Mouse (Mus musculus) cerebellum, adult 11-12 months (tissue): ENCODE measurements around the gene Nup210l.

Source experiments
- DNase-seq: peaks from one replicate; pipeline ENCODE4 v3.0.0; 2022

The Nup210l gene

DNA sequence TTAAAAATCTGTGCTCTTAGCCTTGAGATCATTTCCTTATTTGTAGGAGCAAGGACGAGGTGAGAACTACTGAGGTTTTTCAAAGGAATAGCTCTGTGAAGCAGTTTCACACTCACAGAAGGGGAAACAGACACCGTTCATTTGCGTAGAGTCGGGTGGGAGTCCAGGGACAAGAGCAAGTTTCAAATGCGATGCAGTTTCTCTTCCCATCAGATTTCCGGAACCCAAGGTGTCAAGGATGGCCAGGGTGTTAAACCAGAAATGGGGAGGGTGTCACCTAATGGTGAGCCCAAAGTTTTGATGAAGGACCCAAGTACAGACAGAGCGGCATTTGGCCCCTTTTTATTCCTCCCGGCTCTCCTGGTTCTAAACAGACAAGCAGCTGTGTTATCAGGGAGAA, 127.1 kb downstream of the Nup210l start:
- DNase-seq, result no peak

DNA sequence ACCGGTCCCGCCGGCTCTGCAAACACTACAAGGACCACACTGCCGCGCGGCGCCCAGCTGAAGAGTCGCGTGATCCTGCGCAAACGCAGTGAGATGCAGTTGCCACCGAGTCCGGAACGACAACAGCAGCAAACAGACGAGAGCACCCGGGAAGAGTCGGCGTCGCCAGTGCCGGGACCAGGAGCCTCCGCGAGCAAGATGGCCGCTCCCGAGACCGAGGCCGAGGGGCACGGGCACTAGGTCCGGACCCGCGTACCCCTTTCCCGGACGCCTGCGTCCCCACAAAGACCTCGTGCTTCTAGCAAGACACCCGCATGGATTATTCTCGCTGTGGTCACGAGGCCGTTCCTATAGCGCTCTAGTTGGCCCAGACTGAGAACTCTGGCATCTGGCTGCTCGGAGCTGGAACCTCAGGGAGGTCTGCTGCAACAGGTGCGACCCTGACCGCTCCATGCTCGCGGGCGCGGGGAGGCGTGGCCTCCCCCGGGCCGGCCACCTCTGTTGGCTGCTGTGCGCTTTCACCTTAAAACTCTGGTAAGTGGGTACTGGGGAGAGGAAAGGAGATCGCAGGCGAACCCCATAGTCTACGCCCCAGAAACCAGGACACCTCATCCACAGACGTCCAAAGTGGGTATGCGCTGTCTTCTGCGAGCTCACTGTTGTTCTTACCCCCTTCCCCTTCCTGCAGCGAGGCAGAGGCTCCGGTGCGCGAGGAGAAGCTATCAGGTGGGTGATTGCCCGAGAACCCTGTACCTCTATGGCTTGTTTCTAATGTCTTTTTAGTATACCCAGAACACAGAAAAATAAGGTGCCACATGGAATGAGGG, 127.8 kb downstream of the Nup210l start, which contains the start of gene Jtb:
Jtb (plus strand) TSS at position 91 of the 827 bp plus-strand sequence.
- DNase-seq, result peak; percentile 93

GRCm38 (mm10) chr3:90241251-90241650, 137.3 kb downstream of the Nup210l start:
- DNase-seq, result no peak

- no peak for DNase-seq
Observed at GRCm38 (mm10) chr3:90241669-90242358, 137.9 kb downstream of the Nup210l start.

DNA sequence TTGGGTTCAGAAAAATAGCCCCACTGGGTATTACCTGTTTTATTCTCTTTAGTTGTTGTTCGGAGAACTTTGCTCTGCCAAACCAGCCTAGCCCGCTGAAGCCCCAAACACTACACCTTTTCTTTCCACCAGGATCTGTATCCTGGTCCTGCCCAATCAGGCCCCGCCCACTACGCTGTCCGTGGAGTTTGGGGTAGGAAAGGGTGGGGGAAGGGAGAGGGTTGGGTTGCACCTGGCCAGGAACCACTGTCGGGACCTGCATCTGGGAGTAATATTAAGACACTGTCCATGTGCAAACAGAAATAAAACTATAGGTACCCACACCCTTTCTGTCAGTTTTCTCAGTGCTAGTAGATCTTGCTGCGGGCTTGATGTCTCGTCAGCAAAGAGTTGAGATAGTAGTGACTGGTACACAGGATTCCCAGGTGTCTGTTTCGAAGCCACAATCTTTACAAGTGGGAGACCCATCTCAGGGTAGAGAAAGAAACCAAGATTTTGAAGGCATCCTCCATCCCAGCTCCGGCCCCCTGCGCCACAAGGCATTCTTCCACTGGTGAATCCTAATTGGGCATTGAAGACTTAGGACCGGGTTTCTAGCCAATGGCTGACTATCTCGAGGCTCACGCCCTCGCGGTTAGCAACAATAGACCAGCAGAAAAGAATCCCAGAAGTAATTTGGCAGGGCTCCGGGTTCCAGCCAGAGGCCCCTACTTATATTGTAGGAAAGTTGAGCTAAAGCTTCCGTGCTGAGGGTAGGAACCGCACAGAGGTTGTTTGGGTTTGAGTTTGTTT, 139.2 kb downstream of the Nup210l start, which contains the start of gene Creb3l4:
Creb3l4 (minus strand) TSS at position 529 of the 792 bp plus-strand sequence.
- no peak for DNase-seq

- DNase-seq, result no peak
Observed at GRCm38 (mm10) chr3:90245406-90245805, 141.5 kb downstream of the Nup210l start.

GRCm38 (mm10) chr3:90247630-90247959, 143.7 kb downstream of the Nup210l start:
- no peak for DNase-seq

DNA sequence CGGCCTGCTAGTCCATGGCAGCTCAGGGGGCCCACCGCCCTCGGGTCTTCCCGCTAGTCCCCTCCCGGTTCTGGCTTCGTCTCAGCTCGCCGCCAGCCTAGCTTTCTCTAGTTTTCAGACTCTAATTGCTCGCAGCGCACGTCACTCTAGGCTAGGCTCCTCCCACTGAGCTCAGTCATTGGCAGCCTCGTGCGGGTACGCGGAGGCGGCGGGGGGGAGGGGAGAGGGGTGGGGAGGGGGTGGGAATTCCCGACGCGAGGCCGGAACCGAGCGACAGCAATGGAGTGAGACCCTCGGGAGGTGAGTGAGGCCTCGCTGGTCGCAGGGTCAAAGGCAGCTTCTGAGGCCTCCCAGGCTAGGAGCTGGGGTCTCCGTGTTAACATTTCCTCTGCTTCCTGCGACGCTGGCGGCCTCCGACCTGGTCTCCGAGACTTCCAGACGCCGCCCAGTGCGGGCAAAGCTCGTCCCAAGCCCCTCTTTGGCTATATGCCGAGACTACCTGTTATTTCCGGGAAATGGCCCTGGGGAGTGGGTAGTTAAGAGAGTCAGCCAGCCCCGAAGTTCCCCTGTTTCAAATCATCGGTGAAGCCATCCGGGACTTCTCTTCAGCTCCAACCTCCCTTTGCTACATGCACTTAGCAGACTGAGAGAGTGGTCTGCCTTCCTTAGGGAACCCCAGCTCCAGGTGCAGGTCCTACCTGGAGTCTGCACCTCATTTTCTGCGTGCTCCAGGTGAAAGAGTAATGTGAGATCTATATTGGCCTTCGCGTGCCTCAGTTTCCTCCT, 144.2 kb downstream of the Nup210l start, which contains the start of gene Slc39a1:
Slc39a1 (plus strand) TSS at position 213 of the 786 bp plus-strand sequence.
- peak; percentile 91 for DNase-seq

DNA sequence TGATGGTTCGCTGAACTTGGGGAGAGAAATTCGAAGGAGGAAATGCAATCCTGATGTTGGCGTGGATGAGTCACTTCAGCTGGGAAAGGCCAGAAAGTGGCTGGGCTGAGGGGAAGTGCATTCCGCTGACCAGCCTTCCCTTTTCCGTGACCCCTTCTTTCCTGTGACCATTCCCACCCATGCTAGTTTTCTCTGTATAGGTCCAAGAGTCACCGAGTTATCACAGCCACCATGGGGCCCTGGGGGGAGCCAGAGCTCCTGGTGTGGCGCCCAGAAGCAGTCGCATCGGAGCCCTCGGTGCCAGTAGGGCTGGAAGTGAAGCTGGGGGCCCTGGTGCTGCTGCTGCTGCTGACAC, 144.8 kb downstream of the Nup210l start:
- DNase-seq, result peak; percentile 57

DNA sequence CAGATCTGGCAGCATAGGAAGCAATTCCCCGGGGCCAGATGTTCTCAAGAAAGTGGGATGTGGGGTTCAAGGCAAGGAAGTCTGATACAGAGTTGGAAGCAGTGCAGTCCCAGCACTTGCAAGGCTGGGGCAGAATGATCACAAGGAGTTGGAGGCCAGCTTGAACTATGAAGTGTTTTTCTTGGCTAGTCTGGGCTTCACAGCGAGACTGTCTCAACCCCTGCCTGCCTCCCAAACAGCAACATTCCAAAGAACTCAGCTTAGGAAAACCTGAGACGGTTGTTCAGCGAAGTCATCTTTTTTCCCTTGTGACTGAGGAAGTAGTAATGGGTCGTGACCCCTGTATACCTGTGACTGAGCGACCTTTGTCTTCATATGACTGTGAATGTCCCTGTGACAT, 146.9 kb downstream of the Nup210l start:
- no peak for DNase-seq

DNA sequence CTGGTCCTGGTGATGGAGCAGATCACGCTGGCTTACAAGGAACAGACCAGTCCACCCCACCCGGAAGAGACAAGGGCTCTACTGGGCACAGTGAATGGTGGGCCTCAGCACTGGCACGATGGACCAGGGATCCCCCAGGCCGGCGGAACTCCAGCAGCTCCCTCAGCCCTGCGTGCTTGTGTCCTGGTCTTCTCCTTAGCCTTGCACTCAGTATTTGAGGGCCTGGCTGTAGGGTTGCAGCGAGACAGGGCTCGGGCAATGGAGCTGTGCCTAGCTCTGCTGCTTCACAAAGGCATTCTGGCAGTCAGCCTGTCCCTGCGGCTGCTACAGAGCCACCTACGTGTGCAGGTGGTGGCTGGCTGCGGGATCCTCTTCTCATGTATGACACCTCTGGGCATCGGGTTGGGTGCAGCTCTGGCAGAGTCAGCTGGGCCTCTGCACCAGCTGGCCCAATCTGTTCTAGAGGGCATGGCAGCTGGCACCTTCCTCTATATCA, 147.8 kb downstream of the Nup210l start:
- DNase-seq, result peak; percentile 47

DNA sequence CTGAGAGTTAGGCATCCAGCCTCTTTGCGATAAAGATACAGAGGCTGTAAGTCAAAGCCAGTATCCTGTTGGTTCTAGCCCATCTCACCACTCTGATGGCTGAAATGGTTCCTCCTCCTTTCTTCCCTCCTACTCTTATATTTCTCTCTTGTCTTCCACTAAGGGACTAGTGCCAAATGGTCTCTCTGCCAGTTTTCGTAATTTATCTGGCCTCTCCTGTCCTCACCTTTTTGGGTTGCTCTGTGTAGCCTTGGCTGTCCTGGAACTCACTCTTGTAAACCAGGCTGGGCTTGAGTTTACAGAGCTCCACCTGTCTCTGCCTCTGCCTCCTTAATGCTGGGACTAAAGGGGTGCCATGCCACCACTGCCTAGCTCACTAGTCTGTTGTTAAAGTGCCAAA, 148.7 kb downstream of the Nup210l start:
- DNase-seq, result peak; percentile 62

DNA sequence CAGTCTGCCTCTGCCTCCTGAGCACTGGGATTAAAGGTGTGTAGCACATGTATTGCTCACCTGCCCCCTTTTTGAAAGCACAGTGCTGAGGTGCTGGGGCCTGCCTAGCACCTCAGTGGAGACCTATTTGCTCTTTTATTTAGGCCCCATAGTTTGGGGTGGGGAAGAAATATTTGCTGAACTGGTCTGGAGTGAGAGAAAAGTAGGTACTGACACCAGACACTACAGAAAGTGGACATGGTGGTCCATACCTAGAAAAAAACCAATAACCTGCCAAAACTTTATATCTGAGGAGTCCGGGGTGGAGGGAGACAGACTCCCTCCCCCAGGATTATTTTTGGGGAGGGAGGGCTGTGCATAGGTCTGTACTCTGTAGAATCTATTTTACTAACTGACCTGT, 149.2 kb downstream of the Nup210l start:
- DNase-seq, result peak; percentile 43

- peak; percentile 98 for DNase-seq
Observed at GRCm38 (mm10) chr3:90253653-90254418, 149.9 kb downstream of the Nup210l start, which contains the start of gene Crtc2. TSS of gene Crtc2 (plus strand) at chr3:90254163.

GRCm38 (mm10) chr3:90254419-90255193, 150.7 kb downstream of the Nup210l start:
- DNase-seq, result no peak

DNA sequence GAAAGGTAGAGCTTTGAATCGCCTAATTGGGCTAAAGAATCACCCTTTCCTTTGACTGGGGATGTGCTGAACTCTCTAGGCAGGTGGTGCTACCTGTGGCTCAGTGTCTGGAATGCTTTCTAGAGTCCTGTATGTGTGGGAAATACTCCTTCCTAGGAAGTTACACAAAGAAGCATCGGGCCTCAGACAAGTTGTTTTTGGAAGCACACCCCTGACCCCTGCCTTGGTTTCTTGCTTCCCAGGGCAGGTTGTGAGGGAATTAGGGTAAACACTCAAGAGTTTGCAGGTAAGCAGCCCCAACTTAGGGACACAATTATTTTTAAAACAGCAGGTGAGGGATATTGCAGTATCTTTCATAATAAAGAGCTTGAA, 151.2 kb downstream of the Nup210l start:
- peak; percentile 42 for DNase-seq

DNA sequence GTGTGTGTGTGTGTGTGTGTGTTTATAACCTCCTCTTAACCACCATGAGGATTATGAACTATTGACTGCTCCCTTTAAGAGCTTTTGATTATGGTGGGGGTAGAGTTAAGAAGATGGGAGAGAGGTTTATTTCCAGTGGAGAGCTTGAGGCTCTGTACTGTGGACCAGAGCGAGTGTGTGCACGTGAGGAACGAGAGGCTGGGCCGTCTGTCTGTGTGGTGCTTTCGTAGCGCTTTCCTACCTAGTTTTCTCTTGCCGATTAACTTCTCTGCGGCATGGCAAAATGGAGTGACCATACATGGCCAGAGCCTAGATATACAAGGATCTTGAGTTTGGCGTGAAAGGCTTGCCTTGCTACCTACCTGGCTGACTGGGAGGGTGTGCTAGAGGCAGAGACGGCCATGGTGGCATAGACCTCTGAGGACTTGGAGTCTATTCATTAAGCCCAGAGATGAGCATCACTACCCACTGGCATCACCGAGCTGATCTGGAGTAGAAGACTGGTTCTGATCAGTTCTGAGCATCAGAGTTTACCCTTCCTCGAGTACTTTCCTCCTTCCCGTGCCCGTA, 151.9 kb downstream of the Nup210l start:
- peak; percentile 40 for DNase-seq

DNA sequence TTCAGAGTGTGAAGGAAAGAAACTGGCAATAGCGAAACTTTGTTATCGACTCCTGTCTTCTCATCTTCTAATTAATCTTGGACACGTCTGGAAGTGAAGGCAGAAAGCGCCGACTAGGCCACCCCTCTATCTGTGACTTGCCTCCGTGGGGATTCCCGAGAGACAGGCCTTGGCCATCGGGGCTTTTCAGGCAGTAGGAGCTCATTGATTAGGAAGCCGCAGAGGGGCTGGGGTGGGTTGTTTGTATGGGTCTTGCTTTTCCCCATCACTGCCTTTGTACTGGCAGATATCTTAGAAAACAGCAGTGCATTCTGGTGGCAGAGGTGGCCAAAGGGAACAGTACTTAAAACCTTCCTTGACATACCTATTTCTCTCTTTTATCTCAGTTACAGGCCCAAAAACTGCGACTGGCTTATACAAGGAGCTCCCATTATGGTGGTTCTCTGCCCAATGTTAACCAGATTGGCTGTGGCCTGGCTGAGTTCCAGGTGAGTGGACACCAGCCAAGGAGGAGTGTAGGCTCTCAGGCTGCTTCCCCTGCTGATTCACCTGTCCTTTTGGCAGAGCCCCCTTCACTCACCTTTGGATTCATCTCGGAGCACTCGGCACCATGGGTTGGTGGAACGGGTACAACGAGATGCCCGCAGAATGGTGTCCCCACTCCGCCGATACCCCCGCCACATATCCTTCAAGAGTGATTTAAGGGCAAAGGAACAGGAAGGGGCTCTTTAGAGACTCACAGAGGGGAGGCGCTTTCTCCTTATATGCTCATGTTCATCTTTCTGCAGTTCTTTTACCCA, 153.0 kb downstream of the Nup210l start:
- peak; percentile 96 for DNase-seq

DNA sequence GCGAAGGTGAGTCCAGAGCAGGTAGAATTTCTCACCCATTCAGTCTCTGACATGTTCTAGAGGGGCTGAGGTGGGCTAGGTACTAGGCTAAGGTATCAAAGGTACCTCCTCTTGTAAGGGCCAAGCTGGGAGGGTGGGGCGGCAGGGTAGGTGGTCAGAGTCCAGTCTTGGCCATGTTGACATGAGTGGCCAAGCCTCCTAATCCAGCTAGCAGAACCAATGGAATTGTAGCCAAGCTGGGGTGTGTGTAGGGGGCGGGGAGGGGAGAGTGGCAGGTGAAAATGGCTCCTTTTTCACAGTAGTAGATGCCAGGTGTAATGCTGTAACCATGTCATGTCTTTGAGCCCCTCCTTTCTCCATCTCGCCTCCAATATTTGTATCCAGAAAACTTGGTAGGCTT, 154.6 kb downstream of the Nup210l start:
- DNase-seq, result no peak
